Mouse (Mus musculus): ENCODE data around the gene Sez6l.
A peak's percentile ranks its signal among the peaks of the same experiment; 100 is the strongest.

The Sez6l gene

GRCm38 (mm10) chr5:112534146-112534545, 42.8 kb downstream of the Sez6l start:
- no peak for DNase-seq (ENCODE audit: low read depth, low spot score)

- no peak for DNase-seq (ENCODE audit: low read depth, low spot score)
These were observed 43.5 kb downstream of the Sez6l start for GRCm38 (mm10) chr5:112533312-112534075.

- no peak for DNase-seq (ENCODE audit: low read depth, low spot score)
These were observed 44.1 kb downstream of the Sez6l start for GRCm38 (mm10) chr5:112532894-112533293.

- DNase-seq (ENCODE audit: low read depth, low spot score): peak; percentile 9
These were observed 44.8 kb downstream of the Sez6l start for GRCm38 (mm10) chr5:112532210-112532609.

- DNase-seq (ENCODE audit: low read depth, low spot score): no peak
These were observed 45.9 kb downstream of the Sez6l start for GRCm38 (mm10) chr5:112531111-112531510.

- DNase-seq (ENCODE audit: low read depth, low spot score): no peak
These were observed 50.0 kb downstream of the Sez6l start for GRCm38 (mm10) chr5:112526936-112527335.

- DNase-seq (ENCODE audit: low read depth, low spot score): no peak
These were observed 50.5 kb downstream of the Sez6l start for GRCm38 (mm10) chr5:112526435-112526834.

GRCm38 (mm10) chr5:112525980-112526379, 51.0 kb downstream of the Sez6l start:
- no peak for DNase-seq (ENCODE audit: low read depth, low spot score)

GRCm38 (mm10) chr5:112525271-112525670, 51.7 kb downstream of the Sez6l start:
- no peak for DNase-seq (ENCODE audit: low read depth, low spot score)

- no peak for DNase-seq (ENCODE audit: low read depth, low spot score)
These were observed 53.2 kb downstream of the Sez6l start for GRCm38 (mm10) chr5:112523796-112524195.

- DNase-seq (ENCODE audit: low read depth, low spot score): no peak
These were observed 53.7 kb downstream of the Sez6l start for GRCm38 (mm10) chr5:112523331-112523730.

- DNase-seq (ENCODE audit: low read depth, low spot score): no peak
These were observed 55.1 kb downstream of the Sez6l start for GRCm38 (mm10) chr5:112521703-112522527.

- no peak for DNase-seq (ENCODE audit: low read depth, low spot score)
These were observed 55.9 kb downstream of the Sez6l start for GRCm38 (mm10) chr5:112520826-112521702.

- no peak for DNase-seq (ENCODE audit: low read depth, low spot score)
These were observed 58.2 kb downstream of the Sez6l start for GRCm38 (mm10) chr5:112518773-112519172.

GRCm38 (mm10) chr5:112517454-112517853, 59.5 kb downstream of the Sez6l start:
- no peak for DNase-seq (ENCODE audit: low read depth, low spot score)

GRCm38 (mm10) chr5:112516527-112516926, 60.5 kb downstream of the Sez6l start:
- DNase-seq (ENCODE audit: low read depth, low spot score): no peak

GRCm38 (mm10) chr5:112510351-112510750, 66.6 kb downstream of the Sez6l start:
- no peak for DNase-seq (ENCODE audit: low read depth, low spot score)

- DNase-seq (ENCODE audit: low read depth, low spot score): no peak
These were observed 67.1 kb downstream of the Sez6l start for GRCm38 (mm10) chr5:112509916-112510315.

GRCm38 (mm10) chr5:112505595-112505994, 71.4 kb downstream of the Sez6l start:
- no peak for DNase-seq (ENCODE audit: low read depth, low spot score)

- no peak for DNase-seq (ENCODE audit: low read depth, low spot score)
These were observed 75.6 kb downstream of the Sez6l start for GRCm38 (mm10) chr5:112501384-112501783.

- no peak for DNase-seq (ENCODE audit: low read depth, low spot score)
These were observed 76.9 kb downstream of the Sez6l start for GRCm38 (mm10) chr5:112499918-112500682.
